Mouse (Mus musculus) spleen, adult 2 months (tissue): ENCODE results near the gene Pou5f1.

Experiments
- CTCF ChIP-seq: fragments of 200-500 bp; IDR thresholded peaks from 2 replicates; pipeline ENCODE4 v1.5.1; 2011; ENCODE audit warnings: mild to moderate bottlenecking, inconsistent platforms; ENCODE audit not compliant: insufficient read depth, insufficient read length, insufficient replicate concordance; ENCODE audit errors: extremely low read depth
- POLR2A ChIP-seq: fragments of 200-500 bp; IDR thresholded peaks from 2 replicates; pipeline ENCODE4 v1.6.1; 2011; ENCODE audit warnings: low read depth, low read length, inconsistent platforms

DNA sequence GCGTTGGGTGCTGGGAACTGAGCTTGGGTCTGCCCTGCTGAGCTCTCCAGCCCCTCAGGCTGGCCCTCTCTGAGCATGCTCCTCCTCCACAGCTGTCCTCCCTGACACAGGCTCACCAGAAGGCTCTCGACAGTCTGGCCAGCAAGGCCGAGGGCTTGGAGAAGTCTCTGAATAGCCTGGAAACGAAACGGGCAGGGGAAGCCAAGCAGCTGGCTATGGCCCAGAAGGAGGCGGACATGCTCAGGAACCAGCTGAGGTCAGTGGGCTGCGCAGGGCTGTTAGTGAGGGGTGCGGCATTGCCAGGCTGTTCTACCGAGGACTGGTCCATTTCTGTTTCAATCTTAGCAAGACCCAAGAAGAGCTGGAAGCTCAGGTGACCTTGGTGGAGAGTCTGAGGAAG lies 18.5 kb downstream of the Pou5f1 start:
- TF ChIP-seq CTCF = no peak
- no peak for TF ChIP-seq POLR2A
